Mouse (Mus musculus) MN1 (cell line): Measurements from ENCODE around the gene Usp39.
A peak's percentile ranks its signal among the peaks of the same experiment; 100 is the strongest.

Experiments used
- DNase-seq: peaks from one replicate; pipeline ENCODE4 v3.0.0-alpha.2; 2016; ENCODE audit warnings: low spot score

Usp39 gene

DNA sequence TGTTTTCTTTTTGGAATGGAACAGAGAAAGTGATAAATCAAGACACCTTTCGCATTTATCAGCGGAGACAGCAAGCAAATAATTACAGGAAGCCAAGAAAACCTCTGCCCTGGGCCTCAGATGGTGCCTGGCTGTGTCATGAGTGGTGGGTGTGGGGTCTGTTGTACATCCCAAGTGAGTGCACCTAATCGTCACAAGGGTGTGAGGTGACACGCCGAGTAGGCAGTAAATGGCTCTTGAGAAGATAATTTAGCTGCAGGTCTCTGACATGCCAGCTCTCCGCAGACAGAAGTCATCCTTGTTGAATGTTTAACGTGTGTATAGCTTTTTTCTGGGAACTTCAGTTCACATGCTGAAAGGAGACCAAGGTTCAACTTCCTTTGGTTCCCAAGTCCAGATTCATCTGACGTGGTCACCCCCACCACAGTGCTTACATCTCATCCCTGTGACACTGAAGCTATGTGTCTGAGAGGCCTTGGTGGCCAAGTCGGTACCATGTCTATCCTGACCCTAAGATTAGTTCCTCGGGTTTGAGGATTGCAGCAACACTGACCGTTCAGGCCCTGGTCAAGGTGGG is 42.5 kb downstream of the Usp39 start:
- no peak for DNase-seq

DNA sequence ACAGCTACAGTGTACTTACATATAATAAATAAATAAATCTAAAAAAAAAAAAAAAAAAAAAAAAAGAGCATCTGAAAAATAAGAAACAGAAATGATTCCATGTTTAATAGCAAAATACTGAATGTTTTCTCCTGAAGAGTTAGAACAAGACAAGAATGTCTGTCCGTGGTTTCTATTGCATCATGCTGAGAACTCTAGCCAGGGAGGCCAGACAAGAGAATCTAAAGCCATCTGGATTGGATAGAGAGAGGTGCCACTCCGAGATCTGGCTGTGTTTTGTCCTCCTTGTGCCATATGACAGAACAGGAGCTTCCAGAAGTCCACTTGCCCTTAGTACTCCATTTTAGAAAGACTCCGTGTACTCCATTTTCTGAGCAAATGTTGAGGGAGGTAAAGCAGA is 47.2 kb downstream of the Usp39 start:
- no peak for DNase-seq

DNA sequence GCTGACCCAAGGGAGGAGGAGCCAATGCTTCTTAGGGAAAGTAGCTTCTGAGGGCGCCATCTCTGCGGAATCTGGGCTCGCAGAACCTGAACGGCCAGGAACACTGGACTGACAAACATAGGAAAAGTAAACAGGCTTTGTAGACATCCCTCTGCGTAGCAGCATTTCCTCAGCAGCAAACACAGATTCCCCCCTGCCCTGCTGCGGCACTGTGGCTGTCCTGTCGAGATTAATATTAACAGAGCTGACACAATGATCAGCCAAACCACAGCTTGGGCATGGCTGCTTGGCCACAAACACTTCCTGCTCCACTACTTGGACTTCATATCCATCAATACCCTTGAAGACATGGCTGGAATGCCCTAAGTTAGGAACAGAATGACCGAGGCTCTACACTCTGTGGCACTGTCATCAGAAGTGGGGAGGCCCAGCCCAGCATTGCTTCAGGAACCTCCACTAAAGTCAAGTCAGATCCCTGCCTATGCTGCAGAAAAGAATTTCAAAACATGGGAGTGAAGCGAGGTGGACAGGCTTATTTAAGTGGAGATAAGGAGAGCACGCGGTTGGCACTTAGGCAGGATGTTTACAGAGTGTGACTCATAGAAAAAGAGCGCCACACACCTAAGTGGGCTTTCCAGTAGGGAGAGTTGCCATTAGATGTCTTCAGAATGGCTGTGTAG is 51.9 kb downstream of the Usp39 start:
- no peak for DNase-seq

DNA sequence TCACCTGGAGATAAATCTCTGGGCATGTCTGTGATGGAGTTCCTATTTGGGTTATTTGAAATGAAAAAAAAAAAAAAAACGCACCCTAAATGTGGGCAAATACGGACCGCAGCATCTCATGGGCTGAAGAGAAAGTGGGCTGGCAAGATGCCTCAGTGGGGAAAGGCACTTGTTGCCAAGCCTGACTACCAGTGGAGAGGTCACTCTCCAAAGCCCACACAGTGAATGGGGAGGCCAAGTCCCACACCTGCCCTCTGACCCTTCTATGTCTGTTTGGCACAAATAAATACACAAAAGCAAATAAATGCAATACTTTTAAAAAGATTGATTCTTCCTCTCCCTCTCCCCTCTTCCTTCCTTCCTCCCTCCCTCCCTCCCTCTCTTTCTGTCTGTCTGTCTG is 55.5 kb downstream of the Usp39 start:
- DNase-seq, result no peak

DNA sequence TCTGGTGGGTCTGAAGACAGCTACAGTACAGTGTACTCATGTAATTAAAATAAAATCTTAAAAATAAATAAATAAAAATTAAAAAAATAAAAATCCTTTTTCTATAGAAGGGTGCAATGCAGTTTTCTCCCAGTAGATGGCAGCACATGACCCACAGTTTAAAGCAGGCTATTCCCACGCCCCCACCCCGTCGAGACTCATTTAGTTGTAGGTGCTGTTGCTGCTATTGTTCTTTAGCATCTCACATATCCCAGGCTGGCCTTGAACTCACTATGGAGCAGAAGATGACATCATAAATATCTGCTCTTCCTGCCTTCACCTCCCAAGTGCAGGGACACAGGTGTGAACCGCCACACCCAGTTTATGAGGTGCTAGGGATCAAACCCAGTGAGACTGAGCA is 61.1 kb downstream of the Usp39 start:
- peak; percentile 18 for DNase-seq

DNA sequence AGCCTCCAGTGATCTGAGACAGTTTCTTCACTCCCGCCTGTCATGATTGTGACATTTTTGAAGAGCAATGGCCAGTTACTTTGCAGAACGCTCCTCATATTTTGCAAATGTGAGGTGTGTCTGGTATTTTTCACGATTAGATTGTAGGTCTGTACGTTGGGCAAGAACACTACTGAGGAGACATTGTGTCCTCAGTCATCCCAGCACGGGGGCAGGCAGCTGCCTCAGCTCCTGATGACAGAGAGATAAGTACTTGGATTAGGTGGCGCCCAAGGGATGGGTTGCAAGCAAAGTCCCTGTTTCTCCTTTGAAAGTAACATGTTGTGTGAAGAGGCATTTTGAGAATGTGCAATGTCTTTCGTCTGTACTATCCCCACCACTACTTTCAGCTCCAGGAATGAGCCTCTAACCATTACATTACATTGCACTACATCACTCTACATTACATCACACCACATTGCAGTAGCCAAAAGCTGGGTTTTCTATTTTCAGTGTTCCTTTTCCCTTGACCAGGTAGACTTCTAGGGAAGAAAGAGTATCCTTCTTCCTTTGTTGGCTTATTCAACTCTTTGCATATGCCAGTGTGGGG is 64.5 kb downstream of the Usp39 start:
- peak; percentile 24 for DNase-seq

DNA sequence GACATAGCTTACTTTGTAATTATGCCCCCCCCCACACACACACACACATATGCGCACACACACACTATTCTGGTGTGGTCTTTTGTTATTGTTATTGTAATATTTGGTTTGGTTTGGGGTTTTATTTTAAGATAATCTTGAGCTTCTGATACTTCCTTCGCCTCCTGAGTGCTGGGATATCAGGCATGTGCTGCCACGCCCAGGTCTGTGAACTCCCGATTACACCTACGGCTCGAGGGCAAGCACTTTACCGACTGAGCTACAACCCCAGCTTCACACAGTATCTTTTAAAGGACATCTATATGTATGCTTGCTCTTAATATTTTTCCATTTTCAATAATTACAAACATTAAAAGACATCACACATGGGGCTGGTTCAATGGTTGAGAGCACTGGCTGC is 65.5 kb downstream of the Usp39 start:
- no peak for DNase-seq

DNA sequence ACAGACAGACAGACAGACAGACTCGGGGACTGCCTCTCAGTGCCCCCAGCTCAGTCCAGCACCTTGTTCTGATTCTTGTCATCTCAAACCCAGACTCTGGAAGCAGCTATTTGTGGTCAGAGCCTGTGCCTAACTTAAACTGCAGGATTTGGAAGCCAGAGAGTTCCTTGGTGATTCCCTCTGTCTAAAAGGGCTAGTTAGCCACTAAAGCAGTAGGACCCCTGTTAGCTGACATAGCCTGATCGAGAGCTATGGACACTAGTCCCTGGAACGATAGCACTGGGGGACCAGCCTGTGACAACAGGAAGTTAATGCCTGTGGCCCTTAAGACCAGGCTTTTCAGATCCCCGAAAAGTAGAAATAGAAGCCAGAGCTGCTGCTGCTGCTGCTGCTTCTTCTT is 66.1 kb downstream of the Usp39 start:
- no peak for DNase-seq

DNA sequence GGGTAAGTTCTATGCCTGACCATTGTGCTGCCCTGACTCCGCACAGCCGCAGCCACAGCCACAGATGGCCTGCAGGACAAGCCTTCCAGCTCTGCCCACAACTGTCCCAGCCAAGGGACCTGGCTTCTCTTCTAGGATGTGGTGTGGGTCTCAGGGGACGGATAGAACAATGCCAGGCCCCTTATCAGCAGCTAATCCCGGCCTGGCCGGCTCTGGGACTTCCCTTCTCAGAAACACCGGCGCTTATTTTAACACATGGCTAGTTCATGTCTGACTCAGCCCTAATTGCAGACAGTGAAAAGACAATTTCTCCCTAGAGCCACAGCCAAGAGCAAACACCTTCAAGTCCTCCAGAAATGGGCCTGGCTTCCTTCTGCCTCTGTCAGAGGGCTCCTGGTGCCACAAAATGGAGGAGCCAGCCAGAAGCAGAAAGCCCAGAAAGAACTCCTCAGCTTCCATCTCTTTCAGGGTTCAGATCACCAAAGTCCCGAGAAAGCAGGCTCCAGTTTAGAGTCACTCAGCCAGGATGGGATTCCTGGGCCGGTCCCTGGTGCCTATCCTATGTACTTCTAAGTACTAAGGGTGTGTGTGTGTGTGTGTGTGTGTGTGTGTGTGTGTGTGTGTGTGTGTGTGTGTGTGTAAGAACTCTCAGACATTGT is 67.3 kb downstream of the Usp39 start:
- peak; percentile 94 for DNase-seq

DNA sequence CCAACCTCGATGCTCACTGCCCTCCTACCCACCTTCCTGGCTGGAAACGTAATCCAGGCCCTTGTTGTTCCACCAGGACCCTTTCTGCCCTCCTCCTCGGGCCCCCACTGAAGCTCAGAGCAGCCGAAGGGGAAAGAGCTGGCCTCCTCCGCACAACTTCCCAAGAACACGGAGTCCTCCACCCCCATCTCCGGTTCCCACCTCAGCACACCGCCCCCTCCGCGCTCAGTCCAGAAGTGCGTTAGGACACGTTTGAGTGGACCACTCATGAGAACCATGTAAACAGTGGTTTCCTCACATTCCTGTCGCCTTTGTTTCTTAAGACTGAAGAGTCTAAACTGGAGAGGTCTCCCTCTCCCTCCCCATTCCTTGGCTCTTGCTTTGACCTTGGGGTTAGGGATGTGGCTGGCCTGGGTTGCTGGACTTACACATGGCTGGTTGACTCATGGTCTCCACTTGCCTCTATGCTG is 68.0 kb downstream of the Usp39 start:
- no peak for DNase-seq

DNA sequence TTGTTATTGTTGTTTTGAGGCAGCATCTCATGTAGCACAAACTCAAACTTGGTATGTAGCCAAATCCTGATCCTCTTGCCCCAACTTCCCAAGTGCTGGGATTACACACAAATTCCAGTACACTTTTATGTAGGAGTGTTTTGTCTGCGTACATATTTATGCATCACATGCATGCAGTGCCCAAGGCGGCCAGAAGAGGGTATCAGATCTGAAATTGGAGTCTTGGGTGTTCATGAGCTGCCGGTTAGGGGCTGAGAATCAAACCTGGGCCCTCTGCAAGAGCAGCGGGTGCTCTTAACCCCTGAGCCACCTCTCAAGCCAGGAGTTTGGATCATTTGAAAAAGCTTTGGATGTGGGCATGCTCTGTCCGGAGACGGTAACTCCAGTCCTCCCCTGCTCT is 68.8 kb downstream of the Usp39 start:
- no peak for DNase-seq

DNA sequence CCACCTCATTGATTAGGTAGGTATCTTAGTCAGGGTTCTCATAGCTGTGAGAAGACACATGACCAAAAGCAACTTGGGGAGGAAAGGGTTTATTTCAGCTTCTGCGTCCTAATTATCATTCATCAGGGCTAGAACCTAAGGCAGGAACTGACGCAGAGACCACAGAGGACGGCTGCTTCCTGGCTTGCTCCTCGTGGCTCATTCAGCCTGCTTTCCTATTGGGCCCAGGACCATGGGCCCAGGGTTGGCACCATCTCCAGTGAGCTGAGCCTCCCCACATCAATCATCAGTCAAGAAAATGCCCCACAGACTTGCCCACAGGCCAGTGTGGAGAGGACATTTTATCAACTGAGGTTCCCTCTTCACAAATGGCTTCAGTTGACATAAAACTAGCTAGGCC is 69.5 kb downstream of the Usp39 start:
- no peak for DNase-seq

DNA sequence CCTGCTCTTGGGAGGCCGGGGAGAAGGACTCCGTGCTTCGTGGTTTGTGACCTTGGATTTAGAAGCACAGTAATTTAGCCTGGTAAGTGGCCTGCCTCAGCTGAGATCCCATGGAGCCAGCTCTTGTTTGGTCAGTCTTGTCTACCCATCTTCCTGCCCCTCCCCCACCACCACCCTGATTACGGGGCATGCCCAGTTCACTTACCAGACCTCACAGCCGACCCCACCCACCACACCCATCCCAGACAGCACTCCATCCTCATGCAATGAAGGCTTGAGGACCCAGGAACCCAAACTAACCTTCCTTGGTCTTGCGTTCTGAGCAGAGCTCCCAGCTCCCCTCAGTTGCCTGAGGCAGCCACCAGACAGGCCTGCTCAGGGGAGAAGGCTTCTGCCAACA is 71.8 kb downstream of the Usp39 start:
- DNase-seq, result no peak

DNA sequence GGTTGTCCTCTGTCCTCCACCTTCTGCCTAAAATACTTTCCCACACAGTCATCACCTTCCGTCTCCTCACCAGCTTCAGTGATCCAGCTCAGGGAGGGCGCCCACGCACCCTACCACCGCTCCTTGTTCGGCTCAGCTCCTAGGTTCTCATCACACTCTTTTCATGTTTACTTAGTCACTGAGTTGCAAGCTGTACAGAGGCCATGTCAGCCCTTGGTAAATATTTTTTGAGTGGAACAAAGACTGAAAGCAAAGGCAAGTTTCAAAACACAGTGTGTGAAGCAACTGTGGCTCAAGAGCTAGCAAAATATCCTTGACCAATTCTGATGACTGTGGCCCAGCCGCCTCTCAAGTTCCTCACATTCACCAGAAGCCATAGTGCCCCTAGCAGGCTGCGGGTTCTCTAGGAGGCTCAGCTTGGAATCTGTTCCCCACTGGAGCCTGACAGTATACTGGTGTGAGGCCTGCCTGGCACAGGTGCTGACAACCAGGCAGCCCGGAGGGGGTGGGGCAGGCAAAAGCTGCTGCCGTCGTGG is 72.8 kb downstream of the Usp39 start:
- DNase-seq, result no peak

DNA sequence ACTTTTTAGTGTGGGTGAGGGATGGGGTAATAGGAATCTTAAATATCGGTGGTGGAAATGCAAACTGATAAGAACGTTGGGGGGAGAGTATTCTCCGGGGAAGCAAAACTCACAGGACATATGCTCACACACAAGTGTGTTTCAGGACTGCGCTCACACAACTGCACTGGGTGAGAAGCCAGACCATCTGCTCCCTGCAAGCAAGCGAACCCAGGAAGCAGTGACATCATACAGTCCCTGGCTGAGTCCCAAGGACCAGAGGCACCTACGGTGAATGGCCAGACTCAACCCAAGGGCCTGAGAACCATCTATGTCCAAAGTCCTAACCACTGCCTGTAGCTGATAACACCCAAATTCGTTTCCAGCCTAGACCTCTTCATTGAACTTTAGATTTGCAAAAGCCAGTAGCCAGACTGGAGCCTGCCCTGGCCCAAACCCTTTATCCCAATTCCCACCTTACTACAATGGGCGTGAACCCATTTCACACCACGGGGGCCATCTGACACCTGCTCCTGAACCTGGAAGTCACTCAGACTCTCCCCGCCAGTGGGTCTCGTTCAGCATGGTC is 73.9 kb downstream of the Usp39 start:
- DNase-seq, result peak; percentile 38

DNA sequence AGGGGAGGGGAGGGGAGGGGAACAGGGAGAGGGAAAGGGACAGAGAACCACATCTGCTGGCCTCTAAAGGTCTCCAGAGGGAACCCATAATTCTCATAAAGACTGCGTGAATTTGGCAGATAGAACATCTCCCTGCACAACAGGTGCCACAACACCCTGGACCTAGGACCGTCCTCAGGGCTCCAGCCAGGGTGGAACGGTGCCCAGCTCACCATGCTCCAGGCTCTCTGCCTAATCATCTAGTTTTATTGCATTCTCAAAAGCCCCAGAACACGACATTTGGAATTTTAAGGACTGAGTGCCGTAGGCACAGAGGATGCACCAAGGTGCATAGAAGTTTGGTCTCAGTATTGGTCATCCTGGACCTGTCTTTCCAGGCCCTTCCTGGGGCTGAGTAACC is 74.7 kb downstream of the Usp39 start:
- no peak for DNase-seq
